Mouse (Mus musculus) colon, adult 2 months (tissue): ENCODE data around the gene Dgkk. TPM values are rescaled to one million over a fixed set of nuclear protein-coding genes. Genes with fewer than 3 reads are reported as not detected.

ENCODE experiments used
- polyA plus RNA-seq: library from polyadenylated mRNA; depleted of rRNA; stranded (reverse); fragments of >200 nt; gene quantifications from 2 replicates; pipeline ENCODE4 v1.2.3, GENCODE M21; 2012; rRNA removed

Gene Dgkk
- polyA plus RNA-seq, result not detected in 2 replicates

GRCm38 (mm10) chrX:6779006-6779405, at the start of gene Dgkk:
Dgkk (plus strand) TSS chrX:6779306.

